ENCODE assay signal across 10 mouse cellular contexts in genomic region chr2:153047828-153048465, GRCm38 (mm10). TPM values are rescaled to one million over a fixed set of nuclear protein-coding genes. Genes with fewer than 3 reads are reported as not detected.
DNase-seq lines count a peak whose midpoint lies in the region; ATAC-seq and TF ChIP-seq lines count a peak whose summit lies in the region.
"Had no signal": no experiment of that assay in that cellular context is flagged by ENCODE, and none has a peak within 500 bp of the region (broad histone marks: within the 10 kb centered on the region; RNA-seq: fewer than 3 reads in every experiment).

No protein-coding gene starts in this region.

- no peaks in the 10 kb centered on the region for H3K36me3 ChIP-seq in kidney, embryonic 14.5 days (ENCODE audit: control insufficient read depth, insufficient read depth, low read length)
- H3K36me3 ChIP-seq in MEL (ENCODE audit: control insufficient read depth in 1 of 2, insufficient read depth in 2 of 2, low read length in 2 of 2), result no peaks in the 10 kb centered on the region
- H3K36me3 ChIP-seq: embryonic facial prominence, embryonic 13.5 days had no signal

- TF ChIP-seq RAD21 in MEL (IDR thresholded peaks at IDR 0.05; ENCODE audit: low read depth, low read length), result peak; percentile 58

- H3K27me3 ChIP-seq in kidney, embryonic 14.5 days (ENCODE audit: control insufficient read depth, insufficient read depth, low read length), result peaks cover 15% of the 10 kb centered on the region
- H3K27me3 ChIP-seq in MEL (ENCODE audit: control insufficient read depth in 1 of 2, insufficient read depth in 2 of 2, low read length in 2 of 2), result peaks cover 6 to 9% of the 10 kb centered on the region in 2 experiments

- ATAC-seq in kidney, embryonic 14.5 days (ENCODE audit: low FRiP score, low TSS enrichment), result no peak
- peak; percentile 58; the same call in 1 of the 2 replicates for ATAC-seq in monocyte, adult 5-6 weeks (replicated peaks; ENCODE audit: insufficient number of reproducible peaks, low FRiP score, low TSS enrichment, poor library complexity, severe bottlenecking)
- ATAC-seq in erythroblast, adult 5-6 weeks (replicated peaks; ENCODE audit: low FRiP score, poor library complexity, severe bottlenecking), result no peak

- no peak overlapping the region for H3K27ac ChIP-seq in kidney, embryonic 14.5 days (ENCODE audit: low read depth, low read length)
- H3K27ac ChIP-seq in MEL (ENCODE audit: control insufficient read depth, low read depth, low read length), result no peak overlapping the region
- H3K27ac ChIP-seq: embryonic facial prominence, embryonic 13.5 days had no signal

- no peak overlapping the region for H3K4me2 ChIP-seq in kidney, embryonic 14.5 days (replicated peaks; ENCODE audit: low read depth, low read length)
- H3K4me2 ChIP-seq: embryonic facial prominence, embryonic 13.5 days had no signal

- DNase-seq in kidney, adult 18-20 months, result peak; percentile 51
- peak; percentile 58 for DNase-seq in MEL (ENCODE audit: low read depth, low spot score)
- peak; percentile 78 for DNase-seq in cerebellum, adult 8-10 months
- peak; percentile 39 to 85 for DNase-seq in frontal cortex, adult 2 months (ENCODE audit: extremely low spot score in 1 of 2, low spot score in 1 of 2)
- DNase-seq in layer of hippocampus, postnatal 25 days (ENCODE audit: extremely low spot score in 1 of 2, low spot score in 1 of 2), result peak; percentile 45 to 77

- H3K4me3 ChIP-seq in kidney, embryonic 14.5 days (ENCODE audit: low read length), result no peak overlapping the region
- H3K4me3 ChIP-seq in MEL (ENCODE audit: control insufficient read depth in 1 of 2, insufficient read depth in 1 of 2, low read depth in 2 of 2, low read length in 2 of 2), result no peak overlapping the region
- H3K4me3 ChIP-seq: embryonic facial prominence, embryonic 13.5 days; megakaryocyte, embryonic 14.5 days had no signal

- TF ChIP-seq POLR2A in MEL (IDR thresholded peaks at IDR 0.05; ENCODE audit: control insufficient read depth in 1 of 2, insufficient read depth in 1 of 2, low read depth in 1 of 2, low read length in 2 of 2, poor library complexity in 1 of 2), result no peak

- H3K9ac ChIP-seq in kidney, embryonic 14.5 days (ENCODE audit: low read depth, low read length), result no peak overlapping the region
- H3K9ac ChIP-seq in MEL (ENCODE audit: control insufficient read depth, low read depth, low read length, poor library complexity, severe bottlenecking), result no peak overlapping the region
- H3K9ac ChIP-seq: embryonic facial prominence, embryonic 13.5 days had no signal

- 42% methylated on average over 17 of the region's 17 CpGs for WGBS in kidney, embryonic 14.5 days

- TF ChIP-seq CTCF in MEL (IDR thresholded peaks at IDR 0.05 in 2 of 3, conservative IDR thresholded peaks at IDR 0.05 in 1 of 3; ENCODE audit: control insufficient read depth in 1 of 3, insufficient read depth in 1 of 3, low read depth in 2 of 3, low read length in 3 of 3, poor library complexity in 1 of 3, severe bottlenecking in 1 of 3), result peak; percentile 63 to 70 (median 69)

- H3K79me2 ChIP-seq in MEL (ENCODE audit: control insufficient read depth, insufficient read depth, low read length, poor library complexity), result no peaks in the 10 kb centered on the region

- no peaks in the 10 kb centered on the region for H3K9me3 ChIP-seq in kidney, embryonic 14.5 days (ENCODE audit: control insufficient read depth, low read length)
- no peaks in the 10 kb centered on the region for H3K9me3 ChIP-seq in MEL (replicated peaks; ENCODE audit: insufficient read depth, low read length)
- H3K9me3 ChIP-seq: embryonic facial prominence, embryonic 13.5 days; megakaryocyte, embryonic 14.5 days had no signal

- H3K4me1 ChIP-seq in kidney, embryonic 14.5 days (ENCODE audit: control insufficient read depth, insufficient read depth, low read length), result peaks cover 4% of the 10 kb centered on the region
- no peaks in the 10 kb centered on the region for H3K4me1 ChIP-seq in MEL (ENCODE audit: control insufficient read depth in 1 of 2, insufficient read depth in 2 of 2, low read length in 2 of 2)

- no peak for TF ChIP-seq EP300 in MEL (IDR thresholded peaks at IDR 0.05; ENCODE audit: low read depth in 1 of 2, low read length in 2 of 2)

TF ChIP-seq in MEL, 35 proteins besides CTCF, POLR2A, EP300 and RAD21:
- TF ChIP-seq SMC3 (IDR thresholded peaks at IDR 0.05; ENCODE audit: low read depth, low read length) (peak; percentile 51), NRF1 (IDR thresholded peaks at IDR 0.05; ENCODE audit: insufficient read depth, low read depth, low read length, poor library complexity, severe bottlenecking) (no peak), ZC3H11A (IDR thresholded peaks at IDR 0.05; ENCODE audit: low read depth, low read length) (0 out of 2 replicates have a peak, but pooled peaks have one; percentile 24), RCOR1 (IDR thresholded peaks at IDR 0.05; ENCODE audit: low read depth, low read length) (no peak)

RNA-seq across cellular contexts. Expression of gene Xkr7, which starts 16.3 kb away (rescaled TPM):
- not detected in 2 replicates for polyA plus RNA-seq in kidney, embryonic 14.5 days (2014; fragmentation: Nextera tagmentation; extraction: Ambion mirVana)
- not detected in 2 replicates for total RNA-seq in MEL (2012; rRNA removed)
- not detected for polyA plus RNA-seq in MEL (2012; ENCODE audit: insufficient read depth in 1 of 2, insufficient read length in 2 of 2, low read depth in 1 of 2, low replicate concordance in 2 of 2, missing spikeins in 1 of 2)
- 1.5 and 1.8 TPM in 2 replicates for polyA plus RNA-seq in frontal cortex, adult 2 months (2012; rRNA removed)
- total RNA-seq in layer of hippocampus, postnatal 25 days (2021), result 1 to 10 TPM; 1.9 to 2.1 TPM
- not detected in 3 replicates for total RNA-seq in monocyte, adult 5-6 weeks (2017)
- total RNA-seq in erythroblast, adult 5-6 weeks (2015; ENCODE audit: low replicate concordance), result not detected in 2 replicates
- total RNA-seq in erythroblast, adult 5-6 weeks (2017; ENCODE audit: low replicate concordance), result not detected in 2 replicates
- polyA plus RNA-seq: embryonic facial prominence, embryonic 13.5 days had no signal

RNA-seq across cellular contexts. Expression of gene Ccm2l, which starts 17.8 kb away (rescaled TPM):
- polyA plus RNA-seq in kidney, embryonic 14.5 days (2014; fragmentation: Nextera tagmentation; extraction: Ambion mirVana), result 4.2 and 4.4 TPM in 2 replicates
- not detected in 2 replicates for total RNA-seq in MEL (2012; rRNA removed)
- not detected for polyA plus RNA-seq in MEL (2012; ENCODE audit: insufficient read depth in 1 of 2, insufficient read length in 2 of 2, low read depth in 1 of 2, low replicate concordance in 2 of 2, missing spikeins in 1 of 2)
- polyA plus RNA-seq in frontal cortex, adult 2 months (2012; rRNA removed), result 12.2 and 16.4 TPM in 2 replicates
- 1 to 10 TPM; 3.9 to 5.2 TPM for total RNA-seq in layer of hippocampus, postnatal 25 days (2021)
- not detected in 3 replicates for total RNA-seq in monocyte, adult 5-6 weeks (2017)
- total RNA-seq in erythroblast, adult 5-6 weeks (2015; ENCODE audit: low replicate concordance), result not detected in 2 replicates
- 0.28 TPM in 1 of 2 replicates, not detected in the other for total RNA-seq in erythroblast, adult 5-6 weeks (2017; ENCODE audit: low replicate concordance)

RNA-seq across cellular contexts. Expression of gene Pdrg1, which starts 32.7 kb away (rescaled TPM):
- polyA plus RNA-seq in kidney, embryonic 14.5 days (2014; fragmentation: Nextera tagmentation; extraction: Ambion mirVana), result 58.2 and 79.8 TPM in 2 replicates
- 48.3 and 62.2 TPM in 2 replicates for total RNA-seq in MEL (2012; rRNA removed)
- 10 to 100 TPM in 1 of 2 experiments, not detected in 1; 67.2 TPM for polyA plus RNA-seq in MEL (2012; ENCODE audit: insufficient read depth in 1 of 2, insufficient read length in 2 of 2, low read depth in 1 of 2, low replicate concordance in 2 of 2, missing spikeins in 1 of 2)
- 86.3 and 86.6 TPM in 2 replicates for polyA plus RNA-seq in frontal cortex, adult 2 months (2012; rRNA removed)
- total RNA-seq in layer of hippocampus, postnatal 25 days (2021), result 10 to 100 TPM; 41.2 to 43.8 TPM
- total RNA-seq in monocyte, adult 5-6 weeks (2017), result 38.7 to 88.5 TPM (median 51.6 TPM) in 3 replicates
- total RNA-seq in erythroblast, adult 5-6 weeks (2015; ENCODE audit: low replicate concordance), result 5.4 and 6.5 TPM in 2 replicates
- 2.6 and 9.6 TPM in 2 replicates for total RNA-seq in erythroblast, adult 5-6 weeks (2017; ENCODE audit: low replicate concordance)
